Mouse (Mus musculus): ENCODE data around the gene Car14.
"Not testable (repeated sequence)": the region's sequence is repeated elsewhere in the genome, so short reads cannot be mapped to it uniquely, and the experiment has no call there.

Gene Car14

DNA sequence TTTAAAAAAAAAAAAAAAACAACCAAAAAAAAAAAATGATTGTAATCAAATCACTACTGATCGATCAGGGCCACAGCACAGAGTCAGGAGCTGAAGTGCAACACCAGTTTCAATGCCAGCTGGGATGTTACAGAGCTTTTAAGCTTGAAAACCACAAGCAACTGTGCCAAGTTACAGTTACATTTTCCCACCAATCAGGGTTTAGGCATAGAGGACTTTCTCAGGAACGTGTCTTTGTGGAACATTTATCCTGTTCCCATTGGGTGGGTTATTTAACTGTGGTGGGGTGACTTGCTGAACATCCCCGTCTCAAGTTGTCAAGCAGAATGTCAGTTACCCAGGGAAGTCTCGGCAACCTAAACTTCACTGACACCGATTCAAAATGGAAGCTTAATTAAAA, 20.6 kb upstream of the Car14 start:
- DNase-seq (ENCODE audit: low read depth, low spot score): no peak

DNA sequence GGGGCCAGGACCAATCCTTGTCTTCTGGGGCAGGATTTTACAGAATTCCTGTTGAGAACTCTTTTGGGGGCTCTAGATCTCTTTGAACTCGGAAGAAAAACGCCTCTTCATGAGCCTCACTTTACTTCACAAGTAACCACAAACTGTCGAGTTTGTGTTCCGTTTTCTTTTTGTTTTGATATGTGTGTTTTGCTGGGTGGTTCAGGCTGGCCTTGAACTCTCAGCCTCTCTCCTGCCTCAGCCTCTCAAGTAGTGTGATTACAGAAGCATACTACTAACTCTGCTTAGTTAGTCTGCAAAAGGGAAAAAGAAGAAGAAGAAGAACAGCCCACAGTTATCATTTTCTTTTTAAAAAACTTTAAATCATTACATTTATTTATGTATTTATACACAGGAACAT, 19.7 kb upstream of the Car14 start:
- no peak for DNase-seq (ENCODE audit: low read depth, low spot score)

DNA sequence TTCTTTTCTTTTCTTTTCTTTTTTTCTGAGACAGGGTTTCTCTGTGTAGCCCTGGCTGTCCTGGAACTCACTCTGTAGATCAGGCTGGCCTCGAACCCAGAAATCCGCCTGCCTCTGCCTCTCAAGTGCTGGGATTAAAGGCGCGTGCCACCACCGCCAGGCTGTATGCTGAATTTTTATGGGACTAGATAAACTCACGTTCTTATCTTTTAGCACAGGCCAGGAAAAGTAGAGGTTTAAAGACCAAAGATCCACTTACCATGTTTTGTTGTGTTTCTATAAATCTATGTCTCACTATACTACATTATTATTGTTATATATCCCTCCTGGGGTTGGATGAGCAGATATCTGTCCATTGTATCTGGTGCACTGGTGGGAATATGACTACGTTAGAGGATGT, 18.9 kb upstream of the Car14 start:
- DNase-seq (ENCODE audit: low read depth, low spot score): not testable (repeated sequence)

- not testable (repeated sequence) for DNase-seq (ENCODE audit: low read depth, low spot score)
Measured at GRCm38 (mm10) chr3:95920532-95920931, 16.0 kb upstream of the Car14 start.

DNA sequence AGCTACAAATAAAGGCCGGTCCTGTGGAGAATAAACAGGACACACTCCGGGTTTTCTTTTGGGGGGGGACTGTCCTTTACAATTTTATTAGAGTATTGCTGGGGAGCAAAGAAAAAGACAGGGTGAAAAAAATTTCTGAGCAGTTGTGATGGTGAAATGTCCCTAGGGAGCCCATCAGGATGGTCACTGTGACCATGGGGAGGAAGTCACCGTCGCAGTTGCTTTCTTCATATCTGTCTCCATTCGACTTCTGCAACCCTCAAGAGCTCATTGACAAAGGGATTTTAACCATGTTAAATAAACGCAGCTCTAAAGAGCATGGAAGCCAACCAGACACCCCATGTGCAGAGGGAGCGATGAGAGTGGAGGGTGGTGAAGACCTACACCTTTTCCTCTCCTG, 12.3 kb upstream of the Car14 start:
- no peak for DNase-seq (ENCODE audit: low read depth, low spot score)

DNA sequence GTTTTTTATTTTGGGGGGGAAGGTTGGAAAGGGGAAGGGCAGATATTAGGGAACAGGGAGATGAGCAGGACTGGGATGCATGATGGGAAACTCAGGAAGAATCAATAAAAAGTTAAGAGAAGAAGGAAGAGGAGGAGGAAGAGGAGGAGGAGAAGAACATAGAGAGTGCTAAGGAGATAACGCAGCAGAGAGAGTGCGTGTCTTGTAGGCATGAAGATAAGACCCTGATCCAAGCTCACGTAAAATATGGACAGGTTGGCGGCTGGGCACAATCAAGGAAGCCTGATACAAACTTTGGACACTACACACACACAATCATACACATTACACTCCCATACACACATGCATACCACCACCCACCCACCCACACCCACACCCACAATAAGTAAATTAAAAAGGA, 10.2 kb upstream of the Car14 start:
- DNase-seq (ENCODE audit: low read depth, low spot score): no peak

GRCm38 (mm10) chr3:95907613-95908012, 3.1 kb upstream of the Car14 start:
- DNase-seq (ENCODE audit: low read depth, low spot score): no peak

DNA sequence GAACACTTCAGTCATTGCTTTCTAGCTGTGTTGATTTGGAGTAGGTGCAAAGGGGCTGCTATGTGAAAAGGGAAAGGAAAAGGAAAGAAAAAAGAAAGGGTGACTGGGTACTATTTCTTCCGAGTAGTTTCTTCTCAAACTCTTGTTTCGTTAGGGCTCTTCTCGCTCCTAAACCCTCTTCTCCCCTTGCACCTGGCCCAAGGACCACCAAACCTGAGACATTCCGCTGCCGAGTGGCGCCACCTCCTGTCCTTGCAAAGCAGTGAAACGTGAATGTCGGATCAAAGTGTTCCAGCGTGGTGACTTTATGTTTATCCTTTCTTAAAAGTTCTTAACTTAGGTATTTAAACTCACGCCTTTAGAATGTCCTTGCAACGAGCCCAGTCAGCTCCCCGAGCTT, 2.4 kb upstream of the Car14 start:
- no peak for DNase-seq (ENCODE audit: low read depth, low spot score)

DNA sequence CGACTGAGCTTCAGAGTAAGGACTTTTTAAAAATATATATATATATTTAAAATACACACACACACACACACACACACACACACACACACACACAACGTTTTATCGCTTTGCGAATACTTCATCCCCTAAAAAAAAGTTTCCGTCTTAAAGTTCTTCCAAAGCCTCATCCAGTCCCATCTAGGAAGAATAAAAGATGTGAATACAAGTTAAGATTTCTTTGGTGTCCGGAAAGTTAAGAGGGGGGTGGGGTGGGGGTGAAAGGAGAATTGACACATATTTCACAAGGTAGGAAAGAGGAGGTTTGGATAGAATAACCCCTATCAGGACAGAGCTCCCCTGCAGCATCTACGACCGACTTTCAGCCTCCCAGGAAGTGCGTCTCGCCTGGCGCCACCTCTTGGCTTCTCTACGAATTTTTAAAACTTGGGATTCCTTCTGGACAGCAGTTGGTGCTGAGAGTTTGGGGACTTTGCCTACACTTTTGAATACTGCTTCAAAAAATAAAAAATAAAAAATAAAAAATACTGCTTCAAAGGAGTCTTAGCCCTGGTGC, 1.5 kb upstream of the Car14 start:
- no peak for DNase-seq (ENCODE audit: low read depth, low spot score)

DNA sequence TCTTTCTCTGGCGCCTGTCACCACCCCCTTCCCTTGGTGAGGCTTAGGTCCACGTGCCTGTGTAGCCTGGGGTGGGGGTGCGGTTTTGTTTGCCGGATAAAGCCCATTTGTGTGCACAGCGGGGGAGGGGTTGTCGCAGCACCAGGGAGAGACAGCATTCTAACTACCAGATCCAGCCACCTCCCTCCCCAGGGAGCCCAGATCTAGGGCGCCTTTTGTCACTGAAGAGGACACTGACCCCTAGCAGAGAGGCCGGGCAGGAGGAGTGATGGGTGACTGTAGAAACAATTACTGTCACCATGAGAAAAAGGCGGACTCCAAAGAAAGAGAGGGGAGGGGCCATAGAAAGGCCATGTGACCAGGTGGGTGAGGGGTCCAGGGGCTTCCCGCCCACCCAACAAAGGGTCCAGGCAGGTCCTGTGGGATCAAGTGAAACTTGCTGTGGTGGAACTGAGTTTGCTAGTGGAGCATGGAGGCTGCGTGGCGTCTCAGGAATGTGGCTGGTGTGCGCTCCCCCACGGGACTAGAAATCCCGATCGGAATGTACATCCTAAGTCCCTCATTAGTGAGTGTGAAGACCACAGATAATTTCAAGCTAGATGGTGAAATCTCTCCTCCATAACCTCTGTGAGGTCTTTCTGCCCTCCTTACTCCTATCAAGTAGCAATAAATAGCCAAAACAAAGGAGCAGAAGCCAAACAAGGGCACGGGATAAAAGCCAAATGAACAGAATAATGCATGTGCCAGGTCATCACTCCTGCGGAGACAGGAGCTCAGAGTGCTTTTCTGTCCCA, 852 bp upstream of the Car14 start:
- DNase-seq (ENCODE audit: low read depth, low spot score): no peak

DNA sequence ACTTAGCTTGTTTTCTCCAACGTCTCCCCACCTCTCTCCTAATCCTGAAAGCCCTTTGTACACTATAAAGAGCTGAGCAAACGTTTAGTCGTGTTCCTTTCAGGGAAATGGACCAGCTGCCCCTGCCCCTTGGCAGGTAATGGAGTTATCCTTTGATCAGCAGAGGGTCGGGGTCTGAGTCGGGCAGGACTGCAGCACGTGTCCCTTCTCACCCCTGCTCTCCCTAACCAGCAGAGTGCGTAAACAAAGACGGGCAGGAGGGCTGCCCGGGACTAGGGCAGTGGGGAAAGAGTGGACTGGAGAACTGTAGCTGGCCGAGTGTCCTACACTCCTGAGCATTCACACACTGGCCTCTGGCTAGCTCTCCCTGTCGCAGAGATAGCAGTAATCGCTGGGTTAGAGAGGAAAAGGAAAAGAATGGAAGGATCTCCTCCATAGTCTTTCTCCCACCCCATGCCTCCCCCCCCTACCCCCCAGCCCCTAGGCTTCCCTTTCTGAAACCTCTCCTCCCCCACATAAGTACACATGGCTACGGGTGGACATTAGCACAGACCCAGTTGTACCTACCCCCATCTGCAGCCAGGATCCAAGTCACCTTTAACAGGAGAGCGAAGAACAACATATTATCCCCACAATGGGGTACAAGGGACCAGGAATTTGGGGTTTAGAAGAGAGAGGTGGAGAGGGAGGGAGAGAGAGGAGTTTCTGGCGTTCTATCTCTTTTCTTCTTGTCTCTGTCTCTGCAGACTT, 563 bp downstream of the Car14 start:
- DNase-seq (ENCODE audit: low read depth, low spot score): no peak

GRCm38 (mm10) chr3:95902643-95903042, 1.8 kb downstream of the Car14 start:
- no peak for DNase-seq (ENCODE audit: low read depth, low spot score)

- DNase-seq (ENCODE audit: low read depth, low spot score): no peak
Measured at GRCm38 (mm10) chr3:95902373-95902625, 2.2 kb downstream of the Car14 start.

DNA sequence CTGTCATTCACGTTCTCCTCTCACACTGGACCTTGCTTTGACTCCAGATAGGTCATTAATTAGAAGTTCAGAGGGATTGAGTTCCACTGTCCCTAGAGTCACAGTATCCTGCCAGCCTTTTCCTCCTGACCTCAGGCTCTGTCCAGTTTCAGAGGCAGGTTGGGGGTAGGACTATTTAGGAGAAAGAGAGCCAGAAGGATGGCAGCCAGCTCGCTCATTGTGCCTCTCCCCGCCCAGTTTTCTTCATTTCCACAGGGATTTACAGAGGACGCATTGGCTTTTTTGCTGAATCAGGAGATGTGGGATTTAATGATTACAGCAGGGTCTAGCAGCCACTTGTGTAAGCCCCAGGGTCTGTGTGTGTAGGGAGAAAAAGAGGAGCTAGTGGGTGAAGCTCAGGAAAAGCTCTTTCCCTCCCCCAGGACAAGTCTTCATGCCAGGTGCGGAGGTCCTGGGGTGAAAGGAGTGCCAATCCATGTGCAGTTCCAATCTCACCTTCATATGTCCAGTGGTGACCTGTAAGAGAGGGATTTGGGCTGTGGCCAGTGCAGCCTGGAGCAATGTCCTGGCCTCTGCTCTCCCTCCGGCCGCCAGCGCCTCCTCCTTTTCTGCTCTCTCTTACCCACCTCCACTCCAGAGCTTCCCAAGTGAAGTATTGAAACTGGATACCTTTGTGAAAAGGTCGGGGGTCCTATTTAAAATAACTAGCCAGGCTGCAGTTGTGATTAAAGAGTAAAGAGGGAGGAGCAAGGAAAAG, 2.7 kb downstream of the Car14 start:
- no peak for DNase-seq (ENCODE audit: low read depth, low spot score)

- DNase-seq (ENCODE audit: low read depth, low spot score): no peak
Measured at GRCm38 (mm10) chr3:95899800-95900524, 4.5 kb downstream of the Car14 start.

DNA sequence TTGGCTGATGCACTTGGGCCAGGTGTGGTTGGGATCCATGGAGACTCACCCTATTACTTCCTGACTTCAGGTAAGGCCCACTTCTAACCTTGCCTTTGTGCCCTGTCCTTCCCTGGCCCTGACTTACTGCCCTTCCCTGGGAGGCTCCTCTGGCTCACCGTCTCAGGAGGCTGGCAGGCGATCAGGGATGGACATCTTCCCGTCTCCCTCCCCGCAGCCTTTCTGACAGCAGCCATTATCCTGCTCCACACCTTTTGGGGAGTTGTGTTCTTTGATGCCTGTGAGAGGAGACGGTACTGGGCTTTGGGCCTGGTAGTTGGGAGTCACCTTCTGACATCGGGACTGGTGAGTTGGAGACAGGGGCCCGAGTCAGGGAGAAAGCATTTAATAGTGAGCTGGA, 9.0 kb downstream of the Car14 start:
- DNase-seq (ENCODE audit: low read depth, low spot score): not testable (repeated sequence)

- no peak for DNase-seq (ENCODE audit: low read depth, low spot score)
Measured at GRCm38 (mm10) chr3:95894317-95895160, 10.0 kb downstream of the Car14 start.

GRCm38 (mm10) chr3:95893606-95894316, 10.7 kb downstream of the Car14 start, which contains the start of gene Aph1a:
Gene Aph1a (plus strand): TSS chr3:95893969.
- peak; percentile 99 for DNase-seq (ENCODE audit: low read depth, low spot score)

- no peak for DNase-seq (ENCODE audit: low read depth, low spot score)
Measured at GRCm38 (mm10) chr3:95893126-95893525, 11.4 kb downstream of the Car14 start.
